Mouse (Mus musculus) small intestine, adult 2 months (tissue): ENCODE measurements around the gene Psmg1.

Experiments
- CTCF ChIP-seq: fragments of 200-500 bp; IDR thresholded peaks from 2 replicates; pipeline ENCODE4 v1.5.1; 2012; ENCODE audit warnings: low read depth, mild to moderate bottlenecking, control low read depth, inconsistent platforms, low read length, moderate library complexity, mixed read lengths; ENCODE audit not compliant: insufficient replicate concordance, insufficient read length; ENCODE audit errors: extremely low read depth
- POLR2A ChIP-seq: fragments of 200-500 bp; IDR thresholded peaks from 2 replicates; pipeline ENCODE4 v1.6.1; 2012; ENCODE audit warnings: low read depth, mild to moderate bottlenecking, control low read depth, inconsistent platforms, low read length, moderate library complexity

DNA sequence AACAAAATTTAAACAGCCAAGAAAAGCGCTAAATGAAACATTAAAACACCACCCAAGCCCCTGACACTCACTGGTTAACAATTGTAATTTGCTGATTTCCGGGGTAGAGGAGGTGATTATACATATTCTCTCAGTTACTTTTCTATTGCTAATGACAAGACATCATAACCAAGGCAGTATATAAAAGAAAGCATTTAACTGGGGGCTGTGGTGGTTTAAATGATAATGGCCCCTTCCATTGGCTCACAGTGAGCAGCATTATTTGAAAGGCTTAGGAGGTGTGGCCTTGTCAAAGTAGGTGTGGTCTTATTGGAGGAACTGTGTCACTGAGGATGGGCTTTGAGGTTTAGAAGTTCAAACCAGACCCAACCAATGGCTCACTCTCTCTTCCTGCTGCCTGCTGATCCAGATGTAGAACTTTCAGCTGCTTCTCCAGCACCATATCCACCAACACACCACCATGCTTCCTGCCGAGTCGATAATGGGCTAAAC is 37.6 kb downstream of the Psmg1 start:
- no peak for TF ChIP-seq CTCF
- TF ChIP-seq POLR2A, result no peak
